Mouse (Mus musculus): ENCODE data around the gene Ntn4. TPM values are rescaled to one million over a fixed set of nuclear protein-coding genes. Genes with fewer than 3 reads are reported as not detected.

The Ntn4 gene
- total and polyA plus RNA-seq, 3 experiments = 0.16 to 41.5 TPM; not detected in 1

- Histone ChIP-seq H3K27me3 (ENCODE audit: insufficient read depth, low read length) (0 out of 2 replicates have a peak, but pooled peaks cover 2% of the 10 kb centered on the region), H3K4me1 (ENCODE audit: insufficient read depth, low read depth, low read length) (no peaks in the 10 kb centered on the region), H3K36me3 (replicated peaks) (no peaks in the 10 kb centered on the region), H3K9me3 (replicated peaks) (no peaks in the 10 kb centered on the region), H3K4me3 (ENCODE audit: low read depth, low read length) (no peak overlapping the region)
- ATAC-seq (ENCODE audit: extremely low read depth, insufficient number of reproducible peaks, low FRiP score, poor library complexity, severe bottlenecking) (no peak), DNase-seq (ENCODE audit: low spot score) (no peak)
- TF ChIP-seq GATA1 (IDR thresholded peaks at IDR 0.05; ENCODE audit: borderline replicate concordance, low read length) (no peak), CTCF (IDR thresholded peaks at IDR 0.05; ENCODE audit: low read depth, low read length) (no peak), TAL1 (conservative IDR thresholded peaks at IDR 0.05; ENCODE audit: low read depth, low read length) (no peak), POLR2AphosphoS5 (IDR thresholded peaks at IDR 0.05; ENCODE audit: insufficient replicate concordance, low read depth, low read length) (no peak), GATA2 (IDR thresholded peaks at IDR 0.05; ENCODE audit: borderline replicate concordance, low read depth, low read length) (no peak)
Observed at GRCm38 (mm10) chr10:93633563-93633962, 6.9 kb upstream of the Ntn4 start.

- H3K9me3 ChIP-seq (replicated peaks) = no peaks in the 10 kb centered on the region
- ATAC-seq (ENCODE audit: extremely low read depth, insufficient number of reproducible peaks, low FRiP score, poor library complexity, severe bottlenecking) (no peak), DNase-seq (ENCODE audit: low spot score) (no peak)
- no peaks in the 10 kb centered on the region for H3K4me1 ChIP-seq (ENCODE audit: insufficient read depth, low read depth, low read length)
- 0 out of 2 replicates have a peak, but pooled peaks cover 2% of the 10 kb centered on the region for H3K27me3 ChIP-seq (ENCODE audit: insufficient read depth, low read length)
- H3K4me3 ChIP-seq (ENCODE audit: low read depth, low read length) = no peak overlapping the region
- no peaks in the 10 kb centered on the region for H3K36me3 ChIP-seq (replicated peaks)
- TF ChIP-seq TAL1 (conservative IDR thresholded peaks at IDR 0.05; ENCODE audit: low read depth, low read length) (no peak), POLR2AphosphoS5 (IDR thresholded peaks at IDR 0.05; ENCODE audit: insufficient replicate concordance, low read depth, low read length) (no peak), GATA2 (IDR thresholded peaks at IDR 0.05; ENCODE audit: borderline replicate concordance, low read depth, low read length) (no peak), GATA1 (IDR thresholded peaks at IDR 0.05; ENCODE audit: borderline replicate concordance, low read length) (no peak), CTCF (IDR thresholded peaks at IDR 0.05; ENCODE audit: low read depth, low read length) (no peak)
Observed at GRCm38 (mm10) chr10:93633971-93634370, 6.5 kb upstream of the Ntn4 start.

- no peaks in the 10 kb centered on the region for H3K9me3 ChIP-seq (replicated peaks)
- H3K4me3 ChIP-seq (ENCODE audit: low read depth, low read length) = no peak overlapping the region
- TF ChIP-seq CTCF (IDR thresholded peaks at IDR 0.05; ENCODE audit: low read depth, low read length) (no peak), GATA2 (IDR thresholded peaks at IDR 0.05; ENCODE audit: borderline replicate concordance, low read depth, low read length) (no peak), GATA1 (IDR thresholded peaks at IDR 0.05; ENCODE audit: borderline replicate concordance, low read length) (no peak), POLR2AphosphoS5 (IDR thresholded peaks at IDR 0.05; ENCODE audit: insufficient replicate concordance, low read depth, low read length) (no peak), TAL1 (conservative IDR thresholded peaks at IDR 0.05; ENCODE audit: low read depth, low read length) (no peak)
- no peaks in the 10 kb centered on the region for H3K36me3 ChIP-seq (replicated peaks)
- H3K4me1 ChIP-seq (ENCODE audit: insufficient read depth, low read depth, low read length) = no peaks in the 10 kb centered on the region
- DNase-seq (ENCODE audit: low spot score) (no peak), ATAC-seq (ENCODE audit: extremely low read depth, insufficient number of reproducible peaks, low FRiP score, poor library complexity, severe bottlenecking) (no peak)
- H3K27me3 ChIP-seq (ENCODE audit: insufficient read depth, low read length) = peaks cover 6% of the 10 kb centered on the region; the same call in 1 of the 2 replicates
Observed at GRCm38 (mm10) chr10:93635941-93636340, 4.5 kb upstream of the Ntn4 start.

GRCm38 (mm10) chr10:93640953-93641820 is 706 bp downstream of the Ntn4 start:
- no peak for DNase-seq (ENCODE audit: low spot score)
- H3K4me1 ChIP-seq (ENCODE audit: insufficient read depth, low read depth, low read length) = no peaks in the 10 kb centered on the region
- no peak overlapping the region for H3K4me3 ChIP-seq (ENCODE audit: low read depth, low read length)
- H3K36me3 ChIP-seq (replicated peaks) = no peaks in the 10 kb centered on the region
- peaks cover 16% of the 10 kb centered on the region for H3K27me3 ChIP-seq (ENCODE audit: insufficient read depth, low read length)
- TF ChIP-seq GATA2 (IDR thresholded peaks at IDR 0.05; ENCODE audit: borderline replicate concordance, low read depth, low read length) = no peak
- no peak for TF ChIP-seq POLR2AphosphoS5 (IDR thresholded peaks at IDR 0.05; ENCODE audit: insufficient replicate concordance, low read depth, low read length)
- TF ChIP-seq GATA1 (IDR thresholded peaks at IDR 0.05; ENCODE audit: borderline replicate concordance, low read length) = no peak
- no peak for TF ChIP-seq CTCF (IDR thresholded peaks at IDR 0.05; ENCODE audit: low read depth, low read length)
- no peak for TF ChIP-seq TAL1 (conservative IDR thresholded peaks at IDR 0.05; ENCODE audit: low read depth, low read length)
- no peak for ATAC-seq (ENCODE audit: extremely low read depth, insufficient number of reproducible peaks, low FRiP score, poor library complexity, severe bottlenecking)
- no peaks in the 10 kb centered on the region for H3K9me3 ChIP-seq (replicated peaks)

GRCm38 (mm10) chr10:93641821-93642746 is 1.6 kb downstream of the Ntn4 start:
- DNase-seq (ENCODE audit: low spot score) (no peak), ATAC-seq (ENCODE audit: extremely low read depth, insufficient number of reproducible peaks, low FRiP score, poor library complexity, severe bottlenecking) (no peak)
- Histone ChIP-seq H3K36me3 (replicated peaks) (no peaks in the 10 kb centered on the region), H3K4me3 (ENCODE audit: low read depth, low read length) (no peak overlapping the region), H3K9me3 (replicated peaks) (no peaks in the 10 kb centered on the region), H3K4me1 (ENCODE audit: insufficient read depth, low read depth, low read length) (no peaks in the 10 kb centered on the region), H3K27me3 (ENCODE audit: insufficient read depth, low read length) (peaks cover 16% of the 10 kb centered on the region)
- TF ChIP-seq GATA2 (IDR thresholded peaks at IDR 0.05; ENCODE audit: borderline replicate concordance, low read depth, low read length) (no peak), POLR2AphosphoS5 (IDR thresholded peaks at IDR 0.05; ENCODE audit: insufficient replicate concordance, low read depth, low read length) (no peak), TAL1 (conservative IDR thresholded peaks at IDR 0.05; ENCODE audit: low read depth, low read length) (no peak), CTCF (IDR thresholded peaks at IDR 0.05; ENCODE audit: low read depth, low read length) (no peak), GATA1 (IDR thresholded peaks at IDR 0.05; ENCODE audit: borderline replicate concordance, low read length) (no peak)
